Mouse (Mus musculus) lung, postnatal 0 days (tissue): ENCODE data around the gene Prrx1.

Experiments
- CTCF ChIP-seq: IDR thresholded peaks from 2 replicates; pipeline ENCODE4 v1.5.1; 2016; ENCODE audit warnings: antibody characterized with exemption, mild to moderate bottlenecking
- EP300 ChIP-seq: IDR thresholded peaks from 2 replicates; pipeline ENCODE4 v1.6.1; 2016; ENCODE audit warnings: antibody characterized with exemption, mild to moderate bottlenecking, control low read depth

DNA sequence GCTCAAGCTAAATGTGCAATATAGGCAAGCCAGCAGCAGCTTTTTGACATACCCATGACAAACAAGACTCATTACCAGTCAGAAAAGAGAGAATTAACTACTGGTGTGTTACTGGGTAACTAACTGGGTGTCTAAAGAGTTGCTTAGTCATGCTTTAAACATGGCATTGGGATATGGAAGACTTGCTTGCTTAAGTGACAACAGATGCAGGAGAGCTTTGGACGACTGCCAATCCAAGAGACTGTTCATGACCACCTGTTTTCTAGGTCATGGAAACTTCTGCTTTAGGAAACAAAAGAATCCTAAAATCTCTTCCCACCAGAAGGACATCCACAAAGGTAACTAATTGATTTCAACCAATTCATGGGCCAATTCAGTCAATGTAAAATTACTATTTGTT lies 61.7 kb downstream of the Prrx1 start:
- TF ChIP-seq EP300 (no peak), CTCF (no peak)
